Mouse (Mus musculus): ENCODE results near the gene Polr3h.

- TF ChIP-seq CTCF (IDR thresholded peaks at IDR 0.05; ENCODE audit: control insufficient read depth, insufficient read depth, insufficient read length), result peak; percentile 35
- TF ChIP-seq MAX (IDR thresholded peaks at IDR 0.05), result no peak
Measured at GRCm38 (mm10) chr15:81904939-81905338, 21.1 kb downstream of the Polr3h start.
